Mouse (Mus musculus): ENCODE data around the gene Zfp346. TPM values are rescaled to one million over a fixed set of nuclear protein-coding genes. Genes with fewer than 3 reads are reported as not detected.

Zfp346 gene
- total and polyA plus RNA-seq, 3 experiments = 19.5 to 28.8 TPM; not detected in 1

DNA sequence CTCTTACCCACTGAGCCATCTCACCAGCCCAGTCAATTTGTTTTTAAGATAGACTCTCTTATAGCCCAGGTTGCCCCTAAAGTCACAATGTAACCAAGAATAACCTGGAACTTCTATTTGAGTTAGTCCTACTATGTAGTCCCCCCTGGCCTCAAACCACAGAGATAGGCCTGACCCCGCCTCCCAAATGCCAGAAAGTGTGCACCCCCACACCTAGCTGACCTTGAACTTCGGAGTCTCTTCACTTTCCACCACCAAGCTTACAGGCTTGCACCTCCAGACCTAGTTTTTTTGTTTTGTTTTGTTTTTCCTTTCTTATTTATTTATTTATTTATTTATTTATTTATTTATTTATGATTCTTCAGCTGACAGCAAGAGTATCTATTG is 76.7 kb downstream of the Zfp346 start:
- Histone ChIP-seq H3K9ac (ENCODE audit: control insufficient read depth, low read depth, low read length, poor library complexity, severe bottlenecking) (no peak overlapping the region), H3K4me1 (ENCODE audit: control insufficient read depth in 1 of 2, insufficient read depth in 2 of 2, low read length in 2 of 2) (no peaks in the 10 kb centered on the region; a peak in 1 of 4 replicates), H3K27ac (ENCODE audit: control insufficient read depth, low read depth, low read length) (no peak overlapping the region), H3K36me3 (ENCODE audit: control insufficient read depth in 1 of 2, insufficient read depth in 2 of 2, low read length in 2 of 2) (no peaks in the 10 kb centered on the region), H3K9me3 (replicated peaks; ENCODE audit: insufficient read depth, low read length) (no peaks in the 10 kb centered on the region), H3K27me3 (ENCODE audit: control insufficient read depth in 1 of 2, insufficient read depth in 2 of 2, low read length in 2 of 2) (no peaks in the 10 kb centered on the region), H3K79me2 (ENCODE audit: control insufficient read depth, insufficient read depth, low read length, poor library complexity) (no peaks in the 10 kb centered on the region), H3K4me3 (ENCODE audit: control insufficient read depth in 1 of 2, insufficient read depth in 1 of 2, low read depth in 2 of 2, low read length in 2 of 2) (no peak overlapping the region)
- DNase-seq (ENCODE audit: low read depth, low spot score) = no peak
- no peak for TF ChIP-seq JUND (IDR thresholded peaks at IDR 0.05; ENCODE audit: low read depth, low read length)

DNA sequence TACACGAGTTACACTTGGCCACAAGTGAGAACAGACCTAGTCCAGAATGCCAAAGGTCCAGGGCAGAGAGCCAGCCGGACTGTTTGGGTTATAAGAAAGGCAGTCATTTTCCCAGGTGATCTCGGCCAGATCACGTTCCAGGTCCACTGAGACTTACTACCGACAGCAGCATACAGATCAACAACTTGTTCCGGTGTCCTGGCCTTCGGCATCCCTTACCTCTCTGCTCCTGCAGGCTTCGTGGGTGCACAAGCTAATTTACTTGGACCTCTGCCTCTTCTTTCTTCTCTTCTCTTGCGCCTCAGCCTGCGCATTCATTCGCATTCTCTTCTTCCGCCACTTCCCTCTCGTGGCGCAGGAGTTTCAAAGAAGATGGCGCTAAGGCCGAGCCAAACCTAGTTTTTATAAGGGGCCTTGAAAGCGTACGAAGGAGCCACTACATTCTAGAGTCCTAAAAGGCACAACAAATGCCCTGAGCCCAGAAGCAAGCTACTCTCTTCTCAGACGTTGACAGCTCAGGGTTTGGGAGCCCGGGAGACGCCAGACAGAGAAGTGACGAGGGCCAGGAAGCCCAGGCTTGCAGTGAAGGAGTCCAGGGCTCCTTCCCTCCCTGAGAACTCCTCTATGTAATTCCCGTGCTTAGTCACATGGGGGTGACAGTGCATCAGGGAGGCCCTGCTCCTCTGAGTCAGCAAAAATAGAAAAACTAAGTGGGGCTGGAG is 77.2 kb downstream of the Zfp346 start:
- no peaks in the 10 kb centered on the region for H3K36me3 ChIP-seq (ENCODE audit: control insufficient read depth in 1 of 2, insufficient read depth in 2 of 2, low read length in 2 of 2)
- H3K9me3 ChIP-seq (replicated peaks; ENCODE audit: insufficient read depth, low read length) = no peaks in the 10 kb centered on the region
- H3K27me3 ChIP-seq (ENCODE audit: control insufficient read depth in 1 of 2, insufficient read depth in 2 of 2, low read length in 2 of 2) = no peaks in the 10 kb centered on the region
- H3K27ac ChIP-seq (ENCODE audit: control insufficient read depth, low read depth, low read length) = no peak overlapping the region; the same call in 1 of the 2 replicates
- TF ChIP-seq RAD21 (IDR thresholded peaks at IDR 0.05; ENCODE audit: low read depth, low read length) (peak; percentile 49), CTCF (IDR thresholded peaks at IDR 0.05 in 2 of 3, conservative IDR thresholded peaks at IDR 0.05 in 1 of 3; ENCODE audit: control insufficient read depth in 1 of 3, insufficient read depth in 1 of 3, low read depth in 2 of 3, low read length in 3 of 3, poor library complexity in 1 of 3, severe bottlenecking in 1 of 3) (peak in 1 of 3 experiments; percentile 49; a peak in 2 of 6 replicates), SMC3 (IDR thresholded peaks at IDR 0.05; ENCODE audit: low read depth, low read length) (peak; percentile 38; the same call in 1 of the 2 replicates), MYB (IDR thresholded peaks at IDR 0.05; ENCODE audit: low read depth, low read length) (no peak), MAFK (IDR thresholded peaks at IDR 0.05; ENCODE audit: borderline replicate concordance, low read depth, low read length) (peak; percentile 95), MXI1 (IDR thresholded peaks at IDR 0.05; ENCODE audit: low read depth, low read length) (no peak), ZC3H11A (IDR thresholded peaks at IDR 0.05; ENCODE audit: low read depth, low read length) (peak; percentile 23; the same call in 1 of the 2 replicates), GATA1 (IDR thresholded peaks at IDR 0.05; ENCODE audit: low read depth, low read length) (no peak)
- H3K4me1 ChIP-seq (ENCODE audit: control insufficient read depth in 1 of 2, insufficient read depth in 2 of 2, low read length in 2 of 2) = no peaks in the 10 kb centered on the region; a peak in 1 of 4 replicates
- peak; percentile 40 for DNase-seq (ENCODE audit: low read depth, low spot score)
- H3K9ac ChIP-seq (ENCODE audit: control insufficient read depth, low read depth, low read length, poor library complexity, severe bottlenecking) = no peak overlapping the region
- no peaks in the 10 kb centered on the region for H3K79me2 ChIP-seq (ENCODE audit: control insufficient read depth, insufficient read depth, low read length, poor library complexity)
- no peak overlapping the region for H3K4me3 ChIP-seq (ENCODE audit: control insufficient read depth in 1 of 2, insufficient read depth in 1 of 2, low read depth in 2 of 2, low read length in 2 of 2)

DNA sequence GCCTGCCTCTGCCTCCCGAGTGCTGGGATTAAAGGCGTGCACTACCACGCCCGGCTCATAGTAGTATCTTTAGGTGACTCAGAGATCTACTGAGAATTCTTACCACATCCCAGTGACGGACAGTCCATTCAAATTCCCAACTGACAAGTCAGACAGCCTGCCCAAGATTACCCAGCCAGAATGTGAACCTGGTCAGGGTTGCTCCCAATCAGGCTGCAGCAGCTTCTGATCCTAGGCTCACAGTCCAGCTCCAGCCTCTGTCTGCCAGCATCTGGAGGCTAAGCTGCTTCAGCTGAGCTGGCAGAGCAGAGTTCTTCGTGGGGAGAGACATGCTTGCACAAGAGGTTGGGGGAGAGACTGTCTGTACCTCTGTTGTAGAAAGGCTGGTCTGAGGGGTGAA is 78.3 kb downstream of the Zfp346 start:
- no peaks in the 10 kb centered on the region; a peak in 1 of 4 replicates for H3K4me1 ChIP-seq (ENCODE audit: control insufficient read depth in 1 of 2, insufficient read depth in 2 of 2, low read length in 2 of 2)
- DNase-seq (ENCODE audit: low read depth, low spot score) = no peak
- H3K9ac ChIP-seq (ENCODE audit: control insufficient read depth, low read depth, low read length, poor library complexity, severe bottlenecking) = no peak overlapping the region
- TF ChIP-seq UBTF (IDR thresholded peaks at IDR 0.05; ENCODE audit: borderline replicate concordance, insufficient read depth, low read depth, low read length) (no peak), ZNF384 (IDR thresholded peaks at IDR 0.05; ENCODE audit: low read depth, low read length) (no peak), USF1 (IDR thresholded peaks at IDR 0.05; ENCODE audit: low read depth, low read length) (no peak), CHD2 (IDR thresholded peaks at IDR 0.05; ENCODE audit: low read length) (no peak)
- H3K27ac ChIP-seq (ENCODE audit: control insufficient read depth, low read depth, low read length) = no peak overlapping the region
- H3K9me3 ChIP-seq (replicated peaks; ENCODE audit: insufficient read depth, low read length) = no peaks in the 10 kb centered on the region
- no peak overlapping the region for H3K4me3 ChIP-seq (ENCODE audit: control insufficient read depth in 1 of 2, insufficient read depth in 1 of 2, low read depth in 2 of 2, low read length in 2 of 2)
- no peaks in the 10 kb centered on the region for H3K79me2 ChIP-seq (ENCODE audit: control insufficient read depth, insufficient read depth, low read length, poor library complexity)
- no peaks in the 10 kb centered on the region for H3K36me3 ChIP-seq (ENCODE audit: control insufficient read depth in 1 of 2, insufficient read depth in 2 of 2, low read length in 2 of 2)
- no peaks in the 10 kb centered on the region for H3K27me3 ChIP-seq (ENCODE audit: control insufficient read depth in 1 of 2, insufficient read depth in 2 of 2, low read length in 2 of 2)

Other genes with a start within 250 kb of the Zfp346 start
- not detected in 2 replicates for gene Unc5a, start 155.9 kb upstream of the Zfp346 start, total RNA-seq (2012; rRNA removed)
- not detected for gene Unc5a, start 155.9 kb upstream of the Zfp346 start, polyA plus RNA-seq (2012; ENCODE audit: insufficient read depth in 1 of 2, insufficient read length in 2 of 2, low read depth in 1 of 2, low replicate concordance in 2 of 2, missing spikeins in 1 of 2)
- not detected in 2 replicates for gene Hk3, start 83.9 kb upstream of the Zfp346 start, total RNA-seq (2012; rRNA removed)
- gene Hk3, start 83.9 kb upstream of the Zfp346 start, polyA plus RNA-seq (2012; ENCODE audit: insufficient read depth in 1 of 2, insufficient read length in 2 of 2, low read depth in 1 of 2, low replicate concordance in 2 of 2, missing spikeins in 1 of 2) = not detected
- gene Uimc1, start 5.0 kb upstream of the Zfp346 start, total RNA-seq (2012; rRNA removed) = 124 and 143 TPM in 2 replicates
- 10 to 100 TPM in 1 of 2 experiments, not detected in 1; 32.5 TPM for gene Uimc1, start 5.0 kb upstream of the Zfp346 start, polyA plus RNA-seq (2012; ENCODE audit: insufficient read depth in 1 of 2, insufficient read length in 2 of 2, low read depth in 1 of 2, low replicate concordance in 2 of 2, missing spikeins in 1 of 2)
- gene Gm17617, start 28.2 kb downstream of the Zfp346 start, total RNA-seq (2012; rRNA removed) = not detected in 2 replicates
- not detected for gene Gm17617, start 28.2 kb downstream of the Zfp346 start, polyA plus RNA-seq (2012; ENCODE audit: insufficient read depth in 1 of 2, insufficient read length in 2 of 2, low read depth in 1 of 2, low replicate concordance in 2 of 2, missing spikeins in 1 of 2)
- not detected in 2 replicates for gene Fgfr4, start 47.3 kb downstream of the Zfp346 start, total RNA-seq (2012; rRNA removed)
- gene Fgfr4, start 47.3 kb downstream of the Zfp346 start, polyA plus RNA-seq (2012; ENCODE audit: insufficient read depth in 1 of 2, insufficient read length in 2 of 2, low read depth in 1 of 2, low replicate concordance in 2 of 2, missing spikeins in 1 of 2) = not detected
- gene Nsd1, start 104.5 kb downstream of the Zfp346 start, total RNA-seq (2012; rRNA removed) = 10.0 and 13.3 TPM in 2 replicates
- gene Nsd1, start 104.5 kb downstream of the Zfp346 start, polyA plus RNA-seq (2012; ENCODE audit: insufficient read depth in 1 of 2, insufficient read length in 2 of 2, low read depth in 1 of 2, low replicate concordance in 2 of 2, missing spikeins in 1 of 2) = 10 to 100 TPM in 1 of 2 experiments, 1 to 10 TPM in 1; 6.3 to 59.3 TPM
- gene Prelid1, start 215.2 kb downstream of the Zfp346 start, total RNA-seq (2012; rRNA removed) = 203 and 263 TPM in 2 replicates
- gene Prelid1, start 215.2 kb downstream of the Zfp346 start, polyA plus RNA-seq (2012; ENCODE audit: insufficient read depth in 1 of 2, insufficient read length in 2 of 2, low read depth in 1 of 2, low replicate concordance in 2 of 2, missing spikeins in 1 of 2) = 100 to 1,000 TPM in 1 of 2 experiments, not detected in 1; 630 TPM
- gene Rab24, start 216.6 kb downstream of the Zfp346 start, total RNA-seq (2012; rRNA removed) = 74.3 and 75.8 TPM in 2 replicates
- gene Rab24, start 216.6 kb downstream of the Zfp346 start, polyA plus RNA-seq (2012; ENCODE audit: insufficient read depth in 1 of 2, insufficient read length in 2 of 2, low read depth in 1 of 2, low replicate concordance in 2 of 2, missing spikeins in 1 of 2) = 10 to 100 TPM in 1 of 2 experiments, not detected in 1; 71.0 TPM
- 3.9 and 4.7 TPM in 2 replicates for gene Mxd3, start 224.5 kb downstream of the Zfp346 start, total RNA-seq (2012; rRNA removed)
- gene Mxd3, start 224.5 kb downstream of the Zfp346 start, polyA plus RNA-seq (2012; ENCODE audit: insufficient read depth in 1 of 2, insufficient read length in 2 of 2, low read depth in 1 of 2, low replicate concordance in 2 of 2, missing spikeins in 1 of 2) = 1 to 10 TPM in 1 of 2 experiments, not detected in 1; 9.3 TPM